Mouse (Mus musculus): ENCODE measurements around the gene Slc34a2.

Gene Slc34a2

DNA sequence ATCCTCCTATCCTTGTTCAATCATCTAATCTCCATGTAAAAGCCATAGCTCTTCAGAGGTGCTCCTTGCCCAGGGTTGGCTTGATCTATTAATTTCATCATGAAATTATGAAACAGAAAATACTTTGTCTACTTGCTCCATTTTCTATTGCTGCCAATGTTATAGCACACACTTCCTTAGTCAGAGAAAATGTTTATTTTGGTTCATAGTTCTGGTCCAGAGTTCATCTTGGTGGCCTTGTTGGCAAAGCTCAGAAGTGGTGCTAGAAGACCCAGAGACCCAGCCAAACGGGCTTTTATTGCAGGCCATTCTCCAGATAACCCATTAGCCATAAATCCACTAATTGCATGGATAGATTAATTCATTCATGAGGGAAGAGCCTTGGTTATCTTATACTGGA lies 5.8 kb downstream of the Slc34a2 start:
- H3K9me3 ChIP-seq (ENCODE audit: low read length), result no peaks in the 10 kb centered on the region

DNA sequence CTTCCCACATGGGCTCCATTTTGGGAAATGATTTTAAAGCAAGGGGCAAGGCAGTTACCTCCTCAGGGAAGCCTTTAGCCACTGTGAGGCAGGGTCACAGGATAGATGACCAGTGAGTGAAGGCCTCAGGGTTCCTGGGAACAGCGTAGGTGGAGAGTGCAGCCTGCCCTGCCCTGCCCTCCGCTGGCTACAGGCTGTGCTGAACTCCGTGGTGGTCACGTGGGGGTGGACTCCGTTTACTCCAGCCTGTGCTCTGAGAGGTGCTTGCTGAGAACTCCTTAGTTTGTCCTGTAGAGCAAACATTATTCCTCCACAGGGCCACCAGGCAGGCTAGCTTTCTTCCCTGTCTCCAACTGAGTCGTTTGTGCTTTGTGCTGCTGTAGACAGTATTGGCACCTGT lies 10.1 kb downstream of the Slc34a2 start:
- Histone ChIP-seq H3K9me3 (ENCODE audit: low read length) (peaks cover 13% of the 10 kb centered on the region), H3K36me3 (ENCODE audit: insufficient read depth, low read length) (no peaks in the 10 kb centered on the region), H3K4me1 (replicated peaks; ENCODE audit: low read depth, low read length) (peaks cover 15% of the 10 kb centered on the region; the same call in 1 of the 2 replicates), H3K4me3 (replicated peaks; ENCODE audit: low read length) (no peak overlapping the region), H3K27me3 (ENCODE audit: insufficient read depth, low read length) (peaks cover 45% of the 10 kb centered on the region)
- TF ChIP-seq POU5F1 (IDR thresholded peaks at IDR 0.05; ENCODE audit: borderline replicate concordance, low read length) (no peak), NANOG (IDR thresholded peaks at IDR 0.05; ENCODE audit: borderline replicate concordance, low read length) (no peak), CTCF (conservative IDR thresholded peaks at IDR 0.05; ENCODE audit: low read length) (no peak)

More for the DNA sequence above, 5.8 kb downstream of the Slc34a2 start:
- H3K27me3 ChIP-seq (ENCODE audit: insufficient read depth, low read length), result peaks cover 11% of the 10 kb centered on the region
- H3K4me3 ChIP-seq (replicated peaks; ENCODE audit: low read length), result no peak overlapping the region
- no peak for TF ChIP-seq NANOG (IDR thresholded peaks at IDR 0.05; ENCODE audit: borderline replicate concordance, low read length)
- no peak for TF ChIP-seq POU5F1 (IDR thresholded peaks at IDR 0.05; ENCODE audit: borderline replicate concordance, low read length)
- TF ChIP-seq CTCF (conservative IDR thresholded peaks at IDR 0.05; ENCODE audit: low read length), result no peak
- H3K36me3 ChIP-seq (ENCODE audit: insufficient read depth, low read length), result no peaks in the 10 kb centered on the region
- H3K4me1 ChIP-seq (replicated peaks; ENCODE audit: low read depth, low read length), result peaks cover 8% of the 10 kb centered on the region; the same call in 1 of the 2 replicates

DNA sequence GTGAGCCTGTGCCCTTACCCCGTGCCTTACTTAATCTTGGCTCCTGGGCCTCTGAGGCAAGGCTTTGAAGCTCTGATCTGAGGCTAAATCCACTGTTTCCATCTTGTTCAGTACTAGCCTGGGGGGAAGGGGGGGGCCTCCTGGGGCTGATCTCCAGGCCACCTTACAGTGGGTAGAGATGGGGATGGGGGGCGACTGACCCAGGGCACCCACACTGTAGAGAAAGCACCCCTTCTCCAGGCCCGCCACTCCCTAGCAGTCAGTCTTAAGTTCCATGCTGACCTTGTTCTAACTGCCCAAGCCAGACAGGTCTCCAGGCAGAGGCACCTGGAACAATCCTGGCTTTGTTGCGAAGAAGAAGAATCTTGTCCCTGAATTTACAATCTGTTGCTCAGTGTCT lies 10.7 kb downstream of the Slc34a2 start:
- peaks cover 52% of the 10 kb centered on the region for H3K27me3 ChIP-seq (ENCODE audit: insufficient read depth, low read length)
- H3K4me3 ChIP-seq (replicated peaks; ENCODE audit: low read length), result peak overlapping the region; percentile 74
- peaks cover 15% of the 10 kb centered on the region; the same call in 1 of the 2 replicates for H3K4me1 ChIP-seq (replicated peaks; ENCODE audit: low read depth, low read length)
- TF ChIP-seq NANOG (IDR thresholded peaks at IDR 0.05; ENCODE audit: borderline replicate concordance, low read length) (no peak), CTCF (conservative IDR thresholded peaks at IDR 0.05; ENCODE audit: low read length) (no peak), POU5F1 (IDR thresholded peaks at IDR 0.05; ENCODE audit: borderline replicate concordance, low read length) (no peak)
- peaks cover 13% of the 10 kb centered on the region for H3K9me3 ChIP-seq (ENCODE audit: low read length)
- H3K36me3 ChIP-seq (ENCODE audit: insufficient read depth, low read length), result no peaks in the 10 kb centered on the region

DNA sequence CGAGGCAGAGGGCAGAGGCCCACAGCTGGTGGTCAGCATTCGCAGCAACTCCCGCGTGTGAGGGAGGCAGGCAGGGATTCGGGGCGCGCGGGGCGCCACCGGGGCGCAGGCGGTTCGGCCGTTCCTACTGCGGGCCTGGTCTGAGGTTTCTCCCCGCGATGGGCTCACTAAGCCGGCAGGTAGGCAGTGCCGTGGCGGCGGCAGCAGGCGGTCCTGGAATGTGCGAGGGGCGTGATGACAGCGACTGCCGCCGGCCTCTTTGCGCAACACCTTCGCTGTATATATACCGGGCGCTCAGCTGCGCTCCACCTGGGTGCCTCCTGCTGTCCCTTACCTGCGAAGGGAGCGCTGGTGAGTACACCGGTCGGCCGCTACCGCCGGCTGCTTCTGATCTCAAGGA lies 11.2 kb downstream of the Slc34a2 start:
- Histone ChIP-seq H3K36me3 (ENCODE audit: insufficient read depth, low read length) (no peaks in the 10 kb centered on the region), H3K9me3 (ENCODE audit: low read length) (peaks cover 13% of the 10 kb centered on the region), H3K4me3 (replicated peaks; ENCODE audit: low read length) (peak overlapping the region; percentile 74), H3K27me3 (ENCODE audit: insufficient read depth, low read length) (peaks cover 55% of the 10 kb centered on the region), H3K4me1 (replicated peaks; ENCODE audit: low read depth, low read length) (peaks cover 15% of the 10 kb centered on the region; the same call in 1 of the 2 replicates)
- TF ChIP-seq POU5F1 (IDR thresholded peaks at IDR 0.05; ENCODE audit: borderline replicate concordance, low read length), result no peak

DNA sequence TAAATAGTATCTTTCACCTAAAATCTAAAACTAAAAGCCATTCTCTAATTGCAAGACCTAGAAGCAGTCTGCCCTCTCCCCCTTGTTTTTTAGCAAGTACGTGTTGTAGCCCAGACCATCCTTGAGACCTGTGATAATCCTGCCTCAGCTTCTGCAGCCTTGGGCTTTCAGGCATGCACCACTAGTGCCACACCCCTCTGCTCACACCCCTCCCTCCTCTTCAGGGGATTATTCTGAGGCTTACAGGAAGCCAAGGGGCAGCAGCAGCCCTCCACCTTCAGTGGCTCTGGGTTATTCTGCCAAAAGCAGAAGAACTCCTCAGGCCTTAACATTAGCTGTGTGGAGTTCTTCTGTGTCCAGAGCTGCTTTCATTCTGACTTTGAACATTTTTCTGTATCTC lies 13.1 kb downstream of the Slc34a2 start:
- peaks cover 13% of the 10 kb centered on the region for H3K9me3 ChIP-seq (ENCODE audit: low read length)
- peaks cover 55% of the 10 kb centered on the region for H3K27me3 ChIP-seq (ENCODE audit: insufficient read depth, low read length)
- no peaks in the 10 kb centered on the region for H3K36me3 ChIP-seq (ENCODE audit: insufficient read depth, low read length)
- TF ChIP-seq CTCF (conservative IDR thresholded peaks at IDR 0.05; ENCODE audit: low read length) (no peak), POU5F1 (IDR thresholded peaks at IDR 0.05; ENCODE audit: borderline replicate concordance, low read length) (no peak), NANOG (IDR thresholded peaks at IDR 0.05; ENCODE audit: borderline replicate concordance, low read length) (no peak)
- no peak overlapping the region for H3K4me3 ChIP-seq (replicated peaks; ENCODE audit: low read length)
- peaks cover 15% of the 10 kb centered on the region; the same call in 1 of the 2 replicates for H3K4me1 ChIP-seq (replicated peaks; ENCODE audit: low read depth, low read length)

DNA sequence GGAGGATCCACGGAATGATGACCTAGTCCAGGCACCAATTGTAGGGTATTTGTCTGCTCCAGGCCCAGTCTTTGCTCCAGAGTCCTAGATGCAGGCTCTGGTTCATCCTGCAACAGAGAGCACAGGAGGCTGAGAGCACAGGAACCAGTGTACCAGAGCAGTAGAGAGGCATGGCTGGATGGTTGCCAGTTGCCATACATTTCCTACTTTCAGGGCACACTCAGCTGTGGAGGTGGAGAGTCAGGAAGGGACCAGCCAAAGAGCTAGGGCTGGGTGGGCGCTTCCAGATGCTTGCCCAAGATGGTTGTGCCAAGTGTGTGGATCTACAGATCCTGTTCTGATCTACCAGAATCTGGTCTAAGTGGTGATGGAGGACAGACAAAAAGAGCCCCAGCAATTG lies 15.4 kb downstream of the Slc34a2 start:
- no peak overlapping the region for H3K4me3 ChIP-seq (replicated peaks; ENCODE audit: low read length)
- peaks cover 11% of the 10 kb centered on the region; the same call in 1 of the 2 replicates for H3K4me1 ChIP-seq (replicated peaks; ENCODE audit: low read depth, low read length)
- no peaks in the 10 kb centered on the region for H3K36me3 ChIP-seq (ENCODE audit: insufficient read depth, low read length)
- H3K27me3 ChIP-seq (ENCODE audit: insufficient read depth, low read length), result peaks cover 50% of the 10 kb centered on the region
- H3K9me3 ChIP-seq (ENCODE audit: low read length), result peaks cover 13% of the 10 kb centered on the region
- TF ChIP-seq POU5F1 (IDR thresholded peaks at IDR 0.05; ENCODE audit: borderline replicate concordance, low read length) (no peak), NANOG (IDR thresholded peaks at IDR 0.05; ENCODE audit: borderline replicate concordance, low read length) (no peak), CTCF (conservative IDR thresholded peaks at IDR 0.05; ENCODE audit: low read length) (no peak)

DNA sequence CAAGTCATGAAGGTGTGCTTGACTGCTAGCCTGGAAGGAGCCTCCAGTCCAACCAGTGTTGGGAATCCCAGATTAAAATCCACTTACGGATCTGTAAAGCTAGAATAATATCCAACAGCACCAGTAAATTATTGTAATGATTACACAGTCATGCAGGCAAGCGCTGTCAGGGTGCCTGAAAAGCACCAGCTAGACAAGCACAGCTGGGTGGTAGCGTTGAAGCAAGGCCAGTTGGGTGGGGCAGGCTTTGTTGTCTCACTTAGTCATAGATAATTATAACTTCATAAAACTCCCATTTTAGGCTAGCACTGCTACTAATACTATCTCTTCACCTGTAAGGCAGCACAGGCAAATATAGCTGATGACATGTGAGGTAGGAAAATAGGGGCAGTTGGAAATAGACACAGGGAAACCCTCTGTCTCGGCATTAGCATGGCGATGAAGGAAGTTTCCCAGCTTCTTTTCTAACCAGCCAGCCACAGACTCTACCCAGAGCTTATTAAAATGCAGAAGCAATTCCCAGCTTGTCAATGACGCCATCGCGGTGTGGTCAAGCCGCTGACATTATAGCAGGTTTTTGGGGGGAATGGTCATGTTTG lies 23.8 kb downstream of the Slc34a2 start:
- Histone ChIP-seq H3K36me3 (ENCODE audit: insufficient read depth, low read length) (no peaks in the 10 kb centered on the region), H3K4me3 (replicated peaks; ENCODE audit: low read length) (no peak overlapping the region), H3K4me1 (replicated peaks; ENCODE audit: low read depth, low read length) (no peaks in the 10 kb centered on the region), H3K9me3 (ENCODE audit: low read length) (no peaks in the 10 kb centered on the region), H3K27me3 (ENCODE audit: insufficient read depth, low read length) (no peaks in the 10 kb centered on the region; the same call in none of the 2 replicates)
- TF ChIP-seq NANOG (IDR thresholded peaks at IDR 0.05; ENCODE audit: borderline replicate concordance, low read length) (no peak), CTCF (conservative IDR thresholded peaks at IDR 0.05; ENCODE audit: low read length) (no peak)

DNA sequence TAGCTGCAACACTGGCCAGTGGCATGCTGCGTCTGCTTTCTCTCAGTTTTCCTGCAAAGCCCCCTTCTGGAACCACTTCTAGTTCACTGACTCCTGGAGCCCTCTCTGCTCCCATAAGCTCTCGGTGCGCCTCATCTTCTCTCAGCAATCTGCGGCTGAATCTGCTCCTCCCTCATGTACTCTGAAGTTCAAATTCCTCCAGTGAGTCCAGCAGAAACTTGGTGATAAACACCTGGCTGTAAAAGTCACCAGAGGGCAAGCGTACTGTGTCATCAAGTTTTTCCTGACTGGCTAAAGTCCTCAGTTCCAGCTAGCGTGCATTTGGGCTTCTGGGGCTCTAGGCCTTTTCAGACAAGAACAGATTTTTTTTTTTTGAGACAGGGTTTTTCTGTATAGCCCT lies 36.7 kb downstream of the Slc34a2 start:
- Histone ChIP-seq H3K4me3 (replicated peaks; ENCODE audit: low read length) (no peak overlapping the region), H3K4me1 (replicated peaks; ENCODE audit: low read depth, low read length) (no peaks in the 10 kb centered on the region)
- TF ChIP-seq POU5F1 (IDR thresholded peaks at IDR 0.05; ENCODE audit: borderline replicate concordance, low read length), result no peak
- no peak for TF ChIP-seq NANOG (IDR thresholded peaks at IDR 0.05; ENCODE audit: borderline replicate concordance, low read length)
- TF ChIP-seq CTCF (conservative IDR thresholded peaks at IDR 0.05; ENCODE audit: low read length), result no peak

DNA sequence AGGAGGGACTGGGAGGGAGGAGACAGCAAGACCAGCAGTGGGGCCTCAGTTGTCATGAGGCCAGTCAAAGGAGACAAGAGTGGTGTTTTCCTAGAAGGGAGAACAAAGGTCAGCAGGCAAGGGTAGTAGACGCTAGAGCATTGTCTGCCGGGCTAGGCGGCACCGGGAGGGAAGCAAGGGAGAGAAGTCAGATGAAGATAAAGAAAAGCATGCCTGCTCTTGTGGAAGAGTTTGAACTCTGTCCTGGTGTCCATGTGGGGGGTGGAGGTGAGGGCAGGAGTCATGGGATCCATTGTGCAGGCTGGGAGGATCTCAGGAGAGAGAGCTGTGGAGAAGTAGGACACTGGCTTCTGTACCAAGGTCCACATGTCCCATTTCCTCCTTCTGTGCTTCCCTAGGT lies 40.6 kb downstream of the Slc34a2 start:
- Histone ChIP-seq H3K36me3 (ENCODE audit: insufficient read depth, low read length) (no peaks in the 10 kb centered on the region), H3K9me3 (ENCODE audit: low read length) (no peaks in the 10 kb centered on the region), H3K4me3 (replicated peaks; ENCODE audit: low read length) (no peak overlapping the region), H3K4me1 (replicated peaks; ENCODE audit: low read depth, low read length) (no peaks in the 10 kb centered on the region), H3K27me3 (ENCODE audit: insufficient read depth, low read length) (no peaks in the 10 kb centered on the region)
- TF ChIP-seq NANOG (IDR thresholded peaks at IDR 0.05; ENCODE audit: borderline replicate concordance, low read length) (no peak), CTCF (conservative IDR thresholded peaks at IDR 0.05; ENCODE audit: low read length) (no peak), POU5F1 (IDR thresholded peaks at IDR 0.05; ENCODE audit: borderline replicate concordance, low read length) (no peak)

More for the DNA sequence above, 36.7 kb downstream of the Slc34a2 start:
- H3K9me3 ChIP-seq (ENCODE audit: low read length), result peaks cover 8% of the 10 kb centered on the region
- H3K27me3 ChIP-seq (ENCODE audit: insufficient read depth, low read length), result no peaks in the 10 kb centered on the region
- H3K36me3 ChIP-seq (ENCODE audit: insufficient read depth, low read length), result no peaks in the 10 kb centered on the region

All from E14TG2a.4 (cell line).